Mouse (Mus musculus) granulocyte monocyte progenitor cell, adult 5-6 weeks (primary cell): ENCODE measurements around the gene Depp1. TPM values are rescaled to one million over a fixed set of nuclear protein-coding genes. Genes with fewer than 3 reads are reported as not detected.
A peak's percentile ranks its signal among the peaks of the same experiment; 100 is the strongest.

Experiments
- ATAC-seq: replicated peaks from 2 replicates; pipeline ENCODE4 v1.8.0; 2016; ENCODE audit warnings: mild to moderate bottlenecking, moderate TSS enrichment, inconsistent platforms; ENCODE audit not compliant: poor library complexity, severe bottlenecking
- total RNA-seq, 2 experiments: library from RNA; stranded (forward) in 1 of 2; stranded (reverse) in 1 of 2; fragments of 200-712, 200-1000 nt in 1 of 2; fragments of >200 nt in 1 of 2; fragmentation: Nextera tagmentation in 1 of 2; gene quantifications; 2 replicates each; pipeline ENCODE4 v1.2.3; 2014 to 2017

Gene Depp1
- total RNA-seq, 2 experiments from 2014 or later = not detected

- ATAC-seq = no peak
These were observed 26.0 kb downstream of the Depp1 start for GRCm38 (mm10) chr6:116676355-116676913.

DNA sequence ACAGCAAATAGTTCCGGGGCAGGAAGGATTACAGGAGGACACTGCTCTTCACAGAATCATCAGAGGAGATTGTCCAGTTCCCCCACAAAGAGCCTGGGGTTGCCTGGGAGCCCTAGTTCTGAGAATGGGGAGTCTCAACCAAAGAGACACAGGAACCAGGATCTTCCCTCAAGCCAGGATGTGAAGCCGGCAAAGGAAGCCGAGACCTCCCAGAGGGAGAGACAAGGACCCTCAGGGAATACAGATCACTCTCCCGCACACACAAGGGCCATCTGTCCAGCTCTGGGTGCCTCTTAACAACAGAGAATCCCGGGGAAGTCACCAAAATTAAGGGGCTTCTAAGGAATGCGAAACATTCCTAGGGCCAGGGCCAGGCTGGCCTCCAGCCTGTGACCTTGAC is 26.9 kb downstream of the Depp1 start:
- ATAC-seq = no peak

DNA sequence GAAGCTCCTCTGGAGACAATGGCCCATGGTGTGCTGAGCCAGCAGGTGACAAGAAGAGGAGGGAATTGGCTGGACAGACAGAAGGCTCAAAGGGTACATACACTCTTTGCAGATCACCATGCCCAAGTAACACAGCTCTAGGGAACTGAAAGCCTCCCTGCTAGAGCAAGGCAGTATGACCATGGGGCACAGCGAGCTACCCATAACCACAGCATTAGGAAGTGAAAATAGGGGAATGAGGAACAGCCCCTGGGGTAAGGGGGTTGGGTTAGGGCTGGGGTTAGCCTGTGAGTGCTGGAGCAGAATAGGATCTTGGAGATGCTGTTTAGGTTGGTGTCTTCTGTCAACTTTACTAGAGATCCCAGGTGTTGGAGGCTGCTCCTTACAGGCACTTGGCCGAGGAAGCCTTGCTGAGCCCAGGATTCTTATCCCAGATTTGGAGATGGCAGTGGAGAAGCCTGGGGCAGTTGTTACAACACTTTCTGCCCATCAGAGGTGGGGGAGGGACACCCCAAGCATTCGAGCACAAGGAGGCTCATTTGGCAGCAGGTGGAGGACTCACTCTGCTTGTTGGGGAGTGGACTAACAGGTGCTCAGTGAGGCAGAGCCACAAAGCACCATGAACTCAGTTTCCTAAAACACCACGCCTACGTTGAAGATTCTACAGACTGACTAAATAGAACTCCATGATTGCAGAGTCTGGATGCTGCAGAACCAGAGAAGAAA is 29.3 kb downstream of the Depp1 start:
- ATAC-seq = peak; percentile 77

- peak; percentile 80 for ATAC-seq
These were observed 31.9 kb downstream of the Depp1 start for GRCm38 (mm10) chr6:116682317-116682716.

- no peak for ATAC-seq
These were observed 43.2 kb downstream of the Depp1 start for GRCm38 (mm10) chr6:116693639-116694038.

GRCm38 (mm10) chr6:116694346-116694745 is 43.9 kb downstream of the Depp1 start:
- ATAC-seq = no peak

GRCm38 (mm10) chr6:116697413-116697812 is 47.0 kb downstream of the Depp1 start:
- ATAC-seq = peak; percentile 57

DNA sequence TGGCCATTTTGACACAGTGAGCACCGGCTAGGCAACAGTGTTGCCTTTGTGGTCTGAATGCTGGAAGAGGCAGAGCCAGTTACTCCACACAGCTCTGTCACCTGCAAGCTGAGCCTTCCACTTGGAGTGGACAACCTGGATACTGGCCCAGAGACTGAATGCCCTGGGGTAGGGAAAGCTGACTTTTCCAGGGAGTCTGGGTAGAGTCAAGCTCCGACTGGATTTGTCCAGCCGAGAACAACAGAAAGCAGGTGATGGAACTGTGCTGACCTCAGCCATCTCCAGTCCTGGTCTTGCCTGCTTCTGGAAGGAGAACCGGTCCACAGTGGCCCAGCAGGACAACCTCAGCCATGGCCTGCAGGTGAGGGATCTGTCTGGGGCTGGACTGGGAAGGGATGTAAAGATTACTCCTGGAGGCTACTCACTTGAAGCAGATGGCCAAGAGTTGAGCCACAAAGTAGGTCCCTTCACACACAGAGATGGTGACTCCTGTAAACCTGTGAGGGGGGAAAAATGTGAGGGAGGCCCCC is 47.6 kb downstream of the Depp1 start:
- no peak for ATAC-seq

DNA sequence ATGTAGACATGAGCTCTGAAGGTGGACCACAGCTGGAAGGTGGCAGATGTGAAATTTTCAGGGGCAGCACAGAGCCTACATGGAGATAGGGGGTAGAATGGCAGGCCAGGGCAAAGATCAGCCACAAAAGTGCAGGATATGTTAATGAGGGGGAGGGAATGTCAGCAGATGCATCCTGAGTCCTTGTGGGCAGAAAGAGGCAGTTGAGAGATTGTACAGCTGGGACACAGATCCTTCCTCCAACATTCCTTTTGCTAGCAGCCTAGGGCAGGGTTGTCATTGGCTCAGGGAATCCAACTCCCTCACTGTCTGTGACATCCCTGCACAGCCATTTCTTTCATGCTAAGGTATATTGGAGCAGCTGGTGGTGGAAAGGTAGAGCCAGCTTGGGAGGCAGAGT is 50.4 kb downstream of the Depp1 start:
- peak; percentile 43 for ATAC-seq

Other genes starting within 250 kb of the Depp1 start
- gene Alox5, start 189.4 kb upstream of the Depp1 start, total RNA-seq (2014; fragmentation: Nextera tagmentation) = 6.6 and 13.3 TPM in 2 replicates
- 6.2 and 15.6 TPM in 2 replicates for gene Alox5, start 189.4 kb upstream of the Depp1 start, total RNA-seq (2017)
- not detected in 2 replicates for gene Olfr211, start 161.5 kb upstream of the Depp1 start, total RNA-seq (2014; fragmentation: Nextera tagmentation)
- gene Olfr211, start 161.5 kb upstream of the Depp1 start, total RNA-seq (2017) = not detected in 2 replicates
- gene Olfr212, start 144.1 kb upstream of the Depp1 start, total RNA-seq (2014; fragmentation: Nextera tagmentation) = not detected in 2 replicates
- gene Olfr212, start 144.1 kb upstream of the Depp1 start, total RNA-seq (2017) = not detected in 2 replicates
- not detected in 2 replicates for gene Olfr213, start 112.2 kb upstream of the Depp1 start, total RNA-seq (2014; fragmentation: Nextera tagmentation)
- not detected in 2 replicates for gene Olfr213, start 112.2 kb upstream of the Depp1 start, total RNA-seq (2017)
- gene Gm5580, start 99.5 kb upstream of the Depp1 start, total RNA-seq (2014; fragmentation: Nextera tagmentation) = 0.34 TPM in 1 of 2 replicates, not detected in the other
- 0.36 and 0.39 TPM in 2 replicates for gene Gm5580, start 99.5 kb upstream of the Depp1 start, total RNA-seq (2017)
- gene Olfr214, start 96.4 kb upstream of the Depp1 start, total RNA-seq (2014; fragmentation: Nextera tagmentation) = not detected in 2 replicates
- not detected in 2 replicates for gene Olfr214, start 96.4 kb upstream of the Depp1 start, total RNA-seq (2017)
- gene Olfr215, start 66.4 kb upstream of the Depp1 start, total RNA-seq (2014; fragmentation: Nextera tagmentation) = not detected in 2 replicates
- gene Olfr215, start 66.4 kb upstream of the Depp1 start, total RNA-seq (2017) = not detected in 2 replicates
- 110 and 113 TPM in 2 replicates for gene Zfp422, start 21.6 kb upstream of the Depp1 start, total RNA-seq (2014; fragmentation: Nextera tagmentation)
- 68.6 and 72.0 TPM in 2 replicates for gene Zfp422, start 21.6 kb upstream of the Depp1 start, total RNA-seq (2017)
- 78.9 and 79.9 TPM in 2 replicates for gene Rassf4, start 23.3 kb downstream of the Depp1 start, total RNA-seq (2014; fragmentation: Nextera tagmentation)
- 41.0 and 46.8 TPM in 2 replicates for gene Rassf4, start 23.3 kb downstream of the Depp1 start, total RNA-seq (2017)
- 0.11 and 0.24 TPM in 2 replicates for gene Tmem72, start 66.3 kb downstream of the Depp1 start, total RNA-seq (2014; fragmentation: Nextera tagmentation)
- gene Tmem72, start 66.3 kb downstream of the Depp1 start, total RNA-seq (2017) = under 0.01 and 0.04 TPM in 2 replicates